Mouse (Mus musculus): ENCODE data around the gene Pabpn1l.

- TF ChIP-seq POLR2A (IDR thresholded peaks at IDR 0.05; ENCODE audit: control insufficient read depth, low read depth, low read length) = no peak
- TF ChIP-seq CTCF (IDR thresholded peaks at IDR 0.05; ENCODE audit: control insufficient read depth, insufficient read depth, insufficient replicate concordance, low read depth, low read length) = no peak
These were observed 42.7 kb upstream of the Pabpn1l start for GRCm38 (mm10) chr8:122665221-122665620.
